Mouse (Mus musculus) MEL (cell line): ENCODE data around the gene Csnk1g2. TPM values are rescaled to one million over a fixed set of nuclear protein-coding genes. Genes with fewer than 3 reads are reported as not detected.

ENCODE experiments used
- DNase-seq: peaks from one replicate; pipeline ENCODE4 v3.0.0; 2011; ENCODE audit warnings: low read depth, low spot score
- H3K27ac ChIP-seq: 2 replicates; pipeline ENCODE4 v1.5.1; 2012; ENCODE audit warnings: low read depth, mild to moderate bottlenecking, control low read depth, low read length, moderate library complexity; ENCODE audit not compliant: control insufficient read depth
- H3K27me3 ChIP-seq, 2 experiments: fragments of 150-350 bp in 1 of 2; sonication (generic) in 1 of 2; 2 replicates each; pipeline ENCODE4 v1.6.1; 2012; ENCODE audit warnings: low read length in 2 of 2, mild to moderate bottlenecking in 2 of 2, improper control_type of control experiment in 1 of 2, moderate library complexity in 1 of 2; ENCODE audit not compliant: insufficient read depth in 2 of 2, control insufficient read depth in 1 of 2
- H3K36me3 ChIP-seq, 2 experiments: 2 replicates each; pipeline ENCODE4 v1.6.1; 2012 to 2014; ENCODE audit warnings: low read length in 2 of 2, improper control_type of control experiment in 1 of 2, inconsistent platforms in 1 of 2, mild to moderate bottlenecking in 1 of 2; ENCODE audit not compliant: insufficient read depth in 2 of 2, control insufficient read depth in 1 of 2
- H3K4me1 ChIP-seq, 2 experiments: fragments of 150-350 bp in 1 of 2; sonication (generic) in 1 of 2; 2 replicates each; pipeline ENCODE4 v1.6.1; 2012; ENCODE audit warnings: low read length in 2 of 2, improper control_type of control experiment in 1 of 2, mild to moderate bottlenecking in 1 of 2; ENCODE audit not compliant: insufficient read depth in 2 of 2, control insufficient read depth in 1 of 2
- H3K4me3 ChIP-seq, 2 experiments: fragments of 150-350 bp in 1 of 2; sonication (generic) in 1 of 2; 2 replicates each; pipeline ENCODE4 v1.5.1; 2012; ENCODE audit warnings: low read depth in 2 of 2, low read length in 2 of 2, mild to moderate bottlenecking in 2 of 2, moderate library complexity in 2 of 2, control low read depth in 1 of 2, improper control_type of control experiment in 1 of 2; ENCODE audit not compliant: control insufficient read depth in 1 of 2, insufficient read depth in 1 of 2
- H3K79me2 ChIP-seq: 2 replicates; pipeline ENCODE4 v1.6.1; 2012; ENCODE audit warnings: mild to moderate bottlenecking, low read length, moderate library complexity; ENCODE audit not compliant: control insufficient read depth, poor library complexity, insufficient read depth
- H3K9ac ChIP-seq: 2 replicates; pipeline ENCODE4 v1.6.1; 2012; ENCODE audit warnings: low read depth, mild to moderate bottlenecking, control low read depth, low read length, moderate library complexity; ENCODE audit not compliant: control insufficient read depth, poor library complexity, severe bottlenecking
- H3K9me3 ChIP-seq: fragments of 150-350 bp; sonication (generic); replicated peaks from 2 replicates; pipeline ENCODE4 v1.6.1; 2012; ENCODE audit warnings: mild to moderate bottlenecking, low read length, improper control_type of control experiment, moderate library complexity; ENCODE audit not compliant: insufficient read depth
- BHLHE40 ChIP-seq: IDR thresholded peaks from 2 replicates; pipeline ENCODE4 v1.6.1; 2012; ENCODE audit warnings: low read depth, mild to moderate bottlenecking, inconsistent platforms, low read length, improper control_type of control experiment, borderline replicate concordance
- CHD1 ChIP-seq: IDR thresholded peaks from 2 replicates; pipeline ENCODE4 v1.6.1; 2012; ENCODE audit warnings: low read depth, mild to moderate bottlenecking, inconsistent platforms, low read length, improper control_type of control experiment
- CHD2 ChIP-seq: IDR thresholded peaks from 2 replicates; pipeline ENCODE4 v1.6.1; 2011; ENCODE audit warnings: low read length, improper control_type of control experiment
- ELF1 ChIP-seq: IDR thresholded peaks from 2 replicates; pipeline ENCODE4 v1.6.1; 2014; ENCODE audit warnings: low read depth, mild to moderate bottlenecking, inconsistent platforms, low read length, improper control_type of control experiment, moderate library complexity
- EP300 ChIP-seq, 2 experiments: IDR thresholded peaks; 2 replicates each; pipeline ENCODE4 v1.6.1; 2011; ENCODE audit warnings: improper control_type of control experiment in 2 of 2, low read length in 2 of 2, low read depth in 1 of 2, mild to moderate bottlenecking in 1 of 2
- ETS1 ChIP-seq: IDR thresholded peaks from 2 replicates; pipeline ENCODE4 v1.6.1; 2012; ENCODE audit warnings: low read depth, mild to moderate bottlenecking, inconsistent platforms, low read length, improper control_type of control experiment, moderate library complexity
- GATA1 ChIP-seq: IDR thresholded peaks from 2 replicates; pipeline ENCODE4 v1.6.1; 2011; ENCODE audit warnings: low read depth, low read length, improper control_type of control experiment
- HCFC1 ChIP-seq: IDR thresholded peaks from 2 replicates; pipeline ENCODE4 v1.6.1; 2012; ENCODE audit warnings: low read depth, mild to moderate bottlenecking, inconsistent platforms, low read length, improper control_type of control experiment, moderate library complexity
- JUND ChIP-seq: IDR thresholded peaks from 2 replicates; pipeline ENCODE4 v1.6.1; 2011; ENCODE audit warnings: low read depth, mild to moderate bottlenecking, improper control_type of control experiment, low read length
- KAT2A ChIP-seq: conservative IDR thresholded peaks from 2 replicates; pipeline ENCODE4 v1.6.1; 2012; ENCODE audit warnings: low read depth, low read length, improper control_type of control experiment, inconsistent platforms
- MAFK ChIP-seq: IDR thresholded peaks from 2 replicates; pipeline ENCODE4 v1.6.1; 2011; ENCODE audit warnings: low read depth, mild to moderate bottlenecking, low read length, improper control_type of control experiment, borderline replicate concordance
- MAX ChIP-seq: IDR thresholded peaks from 2 replicates; pipeline ENCODE4 v1.6.1; 2011; ENCODE audit warnings: low read length, improper control_type of control experiment
- MAZ ChIP-seq: IDR thresholded peaks from 2 replicates; pipeline ENCODE4 v1.6.1; 2012; ENCODE audit warnings: low read depth, mild to moderate bottlenecking, inconsistent platforms, low read length, improper control_type of control experiment
- MEF2A ChIP-seq: IDR thresholded peaks from 2 replicates; pipeline ENCODE4 v1.6.1; 2014; ENCODE audit warnings: low read depth, mild to moderate bottlenecking, inconsistent platforms, low read length, improper control_type of control experiment; ENCODE audit not compliant: poor library complexity, insufficient replicate concordance, severe bottlenecking; ENCODE audit errors: extremely low read depth
- MXI1 ChIP-seq: IDR thresholded peaks from 2 replicates; pipeline ENCODE4 v1.6.1; 2011; ENCODE audit warnings: mild to moderate bottlenecking, low read depth, low read length, improper control_type of control experiment
- MYB ChIP-seq: IDR thresholded peaks from 2 replicates; pipeline ENCODE4 v1.6.1; 2011; ENCODE audit warnings: mild to moderate bottlenecking, low read depth, low read length, improper control_type of control experiment
- MYC ChIP-seq: IDR thresholded peaks from 2 replicates; pipeline ENCODE4 v1.6.1; 2011; ENCODE audit warnings: low read depth, mild to moderate bottlenecking, low read length, improper control_type of control experiment, moderate library complexity
- NELFE ChIP-seq: IDR thresholded peaks from 2 replicates; pipeline ENCODE4 v1.6.1; 2011; ENCODE audit warnings: low read depth, low read length, improper control_type of control experiment
- POLR2A ChIP-seq, 2 experiments: IDR thresholded peaks; 2 replicates each; pipeline ENCODE4 v1.6.1; 2011 to 2012; ENCODE audit warnings: low read length in 2 of 2, mild to moderate bottlenecking in 2 of 2, control low read depth in 1 of 2, improper control_type of control experiment in 1 of 2, low read depth in 1 of 2, moderate library complexity in 1 of 2; ENCODE audit not compliant: control insufficient read depth in 1 of 2, insufficient read depth in 1 of 2, poor library complexity in 1 of 2
- POLR2AphosphoS2 ChIP-seq: IDR thresholded peaks from 2 replicates; pipeline ENCODE4 v1.6.1; 2011; ENCODE audit warnings: low read length, improper control_type of control experiment
- POLR2AphosphoS5 ChIP-seq: IDR thresholded peaks from 2 replicates; pipeline ENCODE4 v1.6.1; 2012; ENCODE audit warnings: low read depth, borderline replicate concordance, mild to moderate bottlenecking, inconsistent platforms, low read length, moderate library complexity, mixed read lengths
- RCOR1 ChIP-seq: IDR thresholded peaks from 2 replicates; pipeline ENCODE4 v1.6.1; 2012; ENCODE audit warnings: low read depth, mild to moderate bottlenecking, inconsistent platforms, low read length, improper control_type of control experiment
- SIN3A ChIP-seq: IDR thresholded peaks from 2 replicates; pipeline ENCODE4 v1.6.1; 2012; ENCODE audit warnings: low read length, improper control_type of control experiment, inconsistent platforms
- SMC3 ChIP-seq: IDR thresholded peaks from 2 replicates; pipeline ENCODE4 v1.6.1; 2011; ENCODE audit warnings: low read depth, low read length, improper control_type of control experiment
- TBP ChIP-seq: IDR thresholded peaks from 2 replicates; pipeline ENCODE4 v1.8.0; 2011; ENCODE audit warnings: low read depth, low read length, improper control_type of control experiment
- TCF12 ChIP-seq: IDR thresholded peaks from 2 replicates; pipeline ENCODE4 v1.6.1; 2014; ENCODE audit warnings: low read depth, mild to moderate bottlenecking, inconsistent platforms, low read length, improper control_type of control experiment, moderate library complexity
- USF1 ChIP-seq: IDR thresholded peaks from 2 replicates; pipeline ENCODE4 v1.6.1; 2014; ENCODE audit warnings: low read depth, mild to moderate bottlenecking, inconsistent platforms, low read length, improper control_type of control experiment, moderate library complexity
- USF2 ChIP-seq, 2 experiments: IDR thresholded peaks; 2 replicates each; pipeline ENCODE4 v1.6.1; 2011 to 2012; ENCODE audit warnings: improper control_type of control experiment in 2 of 2, low read length in 2 of 2, borderline replicate concordance in 1 of 2, inconsistent platforms in 1 of 2, low read depth in 1 of 2, mild to moderate bottlenecking in 1 of 2; ENCODE audit not compliant: insufficient read depth in 1 of 2
- ZKSCAN1 ChIP-seq: IDR thresholded peaks from 2 replicates; pipeline ENCODE4 v1.6.1; 2012; ENCODE audit warnings: low read depth, mild to moderate bottlenecking, inconsistent platforms, low read length, improper control_type of control experiment, moderate library complexity
- ZMIZ1 ChIP-seq: IDR thresholded peaks from 2 replicates; pipeline ENCODE4 v1.6.1; 2012; ENCODE audit warnings: low read depth, mild to moderate bottlenecking, inconsistent platforms, low read length, improper control_type of control experiment, moderate library complexity
- ZNF384 ChIP-seq: IDR thresholded peaks from 2 replicates; pipeline ENCODE4 v1.6.1; 2012; ENCODE audit warnings: low read depth, mild to moderate bottlenecking, inconsistent platforms, low read length, improper control_type of control experiment
- polyA plus RNA-seq, 2 experiments: library from polyadenylated mRNA; stranded (reverse) in 1 of 2; unstranded in 1 of 2; fragments of >175 nt in 1 of 2; fragments of >200 nt in 1 of 2; gene quantifications; 2 replicates each; pipeline versions ENCODE4 v1.2.1 to v1.2.4; 2012; ENCODE audit warnings: low replicate concordance in 2 of 2, low read depth in 1 of 2; ENCODE audit not compliant: insufficient read length in 2 of 2, insufficient read depth in 1 of 2, missing spikeins in 1 of 2
- total RNA-seq: library from RNA; depleted of rRNA; stranded (reverse); fragments of 300-350 nt; gene quantifications from 2 replicates; pipeline ENCODE4 v1.2.3, GENCODE M21; 2012

The Csnk1g2 gene
- total and polyA plus RNA-seq, 3 experiments = 132 to 231 TPM; not detected in 1

DNA sequence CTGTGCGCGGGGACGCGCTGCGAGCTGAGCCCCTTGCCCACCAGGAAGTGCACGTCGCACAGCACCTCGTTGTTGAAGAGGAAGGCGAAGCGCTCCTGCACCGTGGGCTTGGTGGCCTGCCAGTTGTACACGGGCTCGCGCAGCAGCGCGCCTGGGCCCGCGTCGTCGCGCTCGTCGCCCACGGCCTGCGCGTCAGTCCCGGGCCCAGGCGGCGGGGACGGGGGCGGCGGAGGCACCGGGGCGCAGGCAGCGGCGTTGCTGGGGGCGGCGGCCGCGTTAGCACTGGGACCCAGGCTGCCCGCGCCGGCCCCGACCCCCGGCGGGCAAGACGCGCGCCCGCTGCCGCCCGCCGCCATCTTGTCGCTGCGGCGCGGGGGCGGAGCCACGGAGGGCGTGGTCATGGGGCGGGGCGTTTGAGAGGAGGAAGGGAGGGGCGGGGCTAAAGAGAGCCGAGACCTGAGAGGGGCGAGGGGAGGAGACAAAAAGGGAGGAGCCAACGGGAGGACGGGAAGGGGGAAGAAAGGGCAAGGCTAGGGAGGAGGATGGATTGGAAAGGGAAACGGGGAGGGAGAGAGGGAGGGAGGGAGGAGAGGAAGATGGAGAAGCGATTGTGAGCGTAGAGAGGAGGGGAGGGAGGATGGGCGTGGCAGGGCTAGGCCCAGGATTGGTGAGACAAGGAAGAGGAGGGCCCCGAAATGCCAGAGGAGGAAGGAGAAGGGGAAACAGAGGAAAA is 33.7 kb downstream of the Csnk1g2 start (continued):
- TF ChIP-seq ZKSCAN1 = no peak
- TF ChIP-seq USF1 = 0 out of 2 replicates have a peak, but pooled peaks have one; percentile 14
- peak; percentile 76 for TF ChIP-seq RCOR1
- no peak for TF ChIP-seq POLR2AphosphoS2
- TF ChIP-seq CHD1 = no peak
- no peak for TF ChIP-seq MYC
- no peak for TF ChIP-seq MEF2A
- TF ChIP-seq MAX = no peak; the same call in 1 of the 2 replicates
- TF ChIP-seq MAZ = peak; percentile 90
- TF ChIP-seq JUND = no peak
- no peak for TF ChIP-seq MAFK
- TF ChIP-seq USF2 (IDR thresholded peaks at IDR 0.05; ENCODE audit: borderline replicate concordance in 1 of 2, insufficient read depth in 1 of 2, low read depth in 1 of 2, low read length in 2 of 2) = no peak
- 0 out of 2 replicates have a peak, but pooled peaks have one; percentile 7 for TF ChIP-seq ZNF384

DNA sequence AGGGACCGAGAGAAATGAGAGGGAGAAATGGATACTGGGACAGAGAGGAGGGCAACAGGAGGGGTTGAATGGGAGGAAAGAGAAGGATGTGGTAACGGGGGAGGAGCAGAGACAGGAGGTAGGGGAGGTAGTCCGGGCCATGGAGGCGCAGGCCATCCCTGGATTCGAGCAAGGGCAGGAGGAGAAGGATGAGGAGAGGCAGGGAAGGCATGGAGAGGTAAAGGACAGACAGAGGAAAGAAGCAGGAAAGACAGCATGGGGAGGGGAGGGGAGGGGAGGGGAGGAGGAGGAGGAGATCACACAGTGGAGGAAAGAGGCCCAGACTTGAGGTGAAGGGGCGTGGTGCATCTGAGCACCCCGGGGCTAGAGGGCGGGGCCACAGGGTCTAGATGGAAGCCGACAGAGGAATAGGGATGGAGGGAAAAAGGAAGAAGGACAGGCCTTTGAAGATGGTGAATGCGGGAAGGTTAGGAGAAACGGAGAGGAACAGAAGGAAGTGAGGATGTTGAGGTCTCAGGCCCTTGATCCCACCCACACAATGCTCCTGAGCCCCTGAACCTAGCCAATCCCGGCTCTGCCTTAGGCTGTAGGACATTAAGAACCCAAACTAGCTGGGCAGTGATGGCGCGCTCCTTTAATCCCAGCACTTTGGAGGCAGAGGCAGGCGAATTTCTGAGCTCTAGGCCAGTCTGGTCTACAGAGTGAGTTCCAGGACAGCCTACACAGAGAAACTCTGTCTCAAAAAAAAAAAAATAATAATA is 34.4 kb downstream of the Csnk1g2 start, which contains the start of gene Btbd2:
Gene Btbd2, minus strand, starts transcription at position 209 of the 761 bp plus-strand sequence.
- Histone ChIP-seq H3K4me1 (peaks cover 3 to 21% of the 10 kb centered on the region in 2 experiments), H3K79me2 (peaks cover 8% of the 10 kb centered on the region), H3K36me3 (peaks cover 0 to 9% of the 10 kb centered on the region in 2 experiments; a peak in 2 of 4 replicates), H3K9ac (peak within 1 kb of the TSS; percentile 90), H3K9me3 (no peaks in the 10 kb centered on the region), H3K27ac (peak within 1 kb of the TSS; percentile 81), H3K27me3 (no peaks in the 10 kb centered on the region), H3K4me3 (peak within 1 kb of the TSS; percentile 86 to 92)
- DNase-seq = peak; percentile 64
- TF ChIP-seq KAT2A (no peak), POLR2AphosphoS5 (no peak), ELF1 (no peak), MEF2A (no peak), HCFC1 (no peak), MYC (no peak), POLR2A (IDR thresholded peaks at IDR 0.05; ENCODE audit: control insufficient read depth in 1 of 2, insufficient read depth in 1 of 2, low read depth in 1 of 2, low read length in 2 of 2, poor library complexity in 1 of 2) (no peak), SMC3 (no peak), BHLHE40 (no peak; the same call in 1 of the 2 replicates), SIN3A (peak; percentile 35; the same call in 1 of the 2 replicates), GATA1 (no peak), MYB (no peak), JUND (no peak), TBP (0 out of 2 replicates have a peak, but pooled peaks have one; percentile 17), ETS1 (no peak), ZMIZ1 (no peak), MXI1 (peak; percentile 16; the same call in 1 of the 2 replicates), ZKSCAN1 (no peak), MAFK (no peak), CHD1 (no peak), CHD2 (no peak), NELFE (no peak), TCF12 (no peak), EP300 (IDR thresholded peaks at IDR 0.05; ENCODE audit: low read depth in 1 of 2, low read length in 2 of 2) (no peak), RCOR1 (no peak)
